Mouse (Mus musculus) natural killer cell, adult 2 months (primary cell): ENCODE results near the gene Polr2f.

Source experiments
- DNase-seq, 2 experiments: peaks; one replicate each; pipeline ENCODE4 v3.0.0; 2022; ENCODE audit warnings: low spot score in 2 of 2

Polr2f gene

DNA sequence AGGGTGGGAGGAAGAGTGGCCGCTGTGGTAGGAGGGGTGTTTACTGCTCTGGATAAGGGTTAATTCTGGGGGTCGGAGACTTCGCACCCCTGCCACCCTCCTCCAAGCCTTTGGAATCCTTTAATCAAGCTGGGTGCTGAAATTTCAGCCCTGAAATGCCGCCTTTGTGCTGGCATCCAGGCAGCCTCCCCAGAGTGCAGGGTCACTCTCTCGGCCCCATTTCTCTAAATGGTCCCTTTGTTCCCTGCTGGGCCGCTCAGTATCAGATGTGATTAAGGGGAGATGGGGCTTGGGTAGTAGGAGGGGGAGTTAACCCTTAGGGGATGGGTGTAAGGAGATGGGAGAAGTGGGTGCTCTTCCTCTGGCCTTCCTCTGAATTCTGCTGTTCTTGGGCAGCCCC, 11.9 kb downstream of the Polr2f start:
- no peak for DNase-seq

DNA sequence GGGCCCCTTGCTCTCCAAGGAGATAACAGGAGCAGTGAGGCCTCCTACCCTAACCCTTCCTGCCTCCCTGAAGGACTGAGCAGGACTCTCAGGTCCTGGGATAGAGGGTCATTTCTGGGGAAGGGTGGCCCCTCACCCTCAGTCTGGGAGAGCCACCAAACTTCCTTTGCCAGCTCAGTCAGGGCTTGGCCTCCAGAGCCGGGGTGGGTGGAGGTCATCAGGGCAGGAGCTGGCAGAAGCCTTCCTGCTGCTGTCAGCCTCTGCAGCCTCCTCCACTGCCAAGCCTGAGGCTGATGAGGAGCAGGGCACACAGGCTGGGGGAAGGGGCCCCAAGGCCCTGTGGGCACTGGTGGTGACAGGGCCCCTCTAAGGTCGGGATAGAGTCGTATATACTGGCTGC, 14.8 kb downstream of the Polr2f start:
- no peak for DNase-seq

- no peak for DNase-seq
Measured at GRCm38 (mm10) chr15:79162301-79162700, 21.5 kb downstream of the Polr2f start.

DNA sequence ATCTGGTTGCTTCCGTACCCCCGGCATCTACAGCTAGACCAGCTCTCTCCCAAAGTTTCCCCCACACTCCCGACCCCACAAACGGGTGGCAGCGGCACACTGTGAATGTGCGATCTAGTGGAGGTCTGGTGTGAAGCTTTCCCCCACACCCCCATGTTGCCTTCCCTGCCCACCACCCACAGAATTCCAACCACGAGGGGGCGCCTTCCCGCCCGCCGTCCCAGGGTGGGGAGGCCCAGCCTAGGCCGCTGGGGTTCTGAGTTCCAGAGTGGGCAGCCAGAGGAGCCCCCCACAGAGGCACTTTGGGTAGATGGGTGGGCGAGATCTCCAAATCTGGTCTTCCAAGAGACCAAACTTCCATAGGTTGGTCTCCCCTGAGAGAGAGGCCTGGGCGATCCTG, 22.0 kb downstream of the Polr2f start:
- no peak for DNase-seq

- DNase-seq, result no peak
Measured at GRCm38 (mm10) chr15:79164251-79164650, 23.4 kb downstream of the Polr2f start.

- no peak for DNase-seq
Measured at GRCm38 (mm10) chr15:79165140-79165539, 24.3 kb downstream of the Polr2f start, which contains the start of gene Sox10. Gene Sox10, minus strand, starts transcription at chr15:79165240.

GRCm38 (mm10) chr15:79166712-79167111, 25.9 kb downstream of the Polr2f start:
- no peak for DNase-seq

GRCm38 (mm10) chr15:79176905-79177304, 36.1 kb downstream of the Polr2f start:
- DNase-seq, result no peak

DNA sequence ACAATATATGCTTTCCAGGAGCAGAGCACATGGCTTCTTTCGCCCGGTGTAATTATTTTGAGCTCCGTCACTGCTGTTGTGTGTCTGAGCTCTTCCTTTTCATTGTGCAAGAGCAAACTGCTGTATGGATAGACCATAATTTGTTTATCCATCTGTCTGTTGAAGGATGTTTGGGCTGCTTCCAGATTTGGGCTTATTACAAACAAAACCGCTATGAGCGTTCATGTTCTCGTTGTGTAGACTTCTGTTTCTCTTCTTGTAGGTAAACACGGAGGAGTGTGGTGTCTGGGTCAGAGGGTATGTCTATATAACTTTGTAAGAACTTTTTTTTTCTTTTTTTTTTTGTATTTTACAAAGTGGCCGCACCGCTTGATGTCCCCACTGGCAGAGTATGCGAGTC, 44.4 kb downstream of the Polr2f start:
- DNase-seq, result no peak

- DNase-seq, result no peak
Measured at GRCm38 (mm10) chr15:79187819-79188218, 47.0 kb downstream of the Polr2f start.

GRCm38 (mm10) chr15:79191426-79191825, 50.6 kb downstream of the Polr2f start:
- DNase-seq, result no peak

DNA sequence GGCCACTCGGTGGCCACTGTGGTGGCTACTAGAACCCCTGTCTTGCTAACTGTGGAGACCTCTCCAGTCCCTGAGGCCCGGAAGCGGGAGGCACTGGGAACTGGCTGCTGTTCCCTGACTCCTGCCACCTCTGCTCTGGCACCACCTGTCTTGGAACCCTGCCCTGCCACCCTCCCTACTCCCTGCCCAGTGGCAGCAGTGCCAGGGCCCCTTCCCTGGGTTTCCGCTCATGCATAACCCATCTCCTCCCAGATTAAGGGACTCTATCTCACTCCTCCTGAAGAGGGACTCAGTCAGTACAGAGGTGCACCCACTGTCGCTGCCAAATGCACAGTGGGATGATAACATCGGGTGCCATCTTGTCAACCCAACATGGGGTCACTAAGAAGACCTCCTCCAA, 51.6 kb downstream of the Polr2f start:
- DNase-seq, result no peak

DNA sequence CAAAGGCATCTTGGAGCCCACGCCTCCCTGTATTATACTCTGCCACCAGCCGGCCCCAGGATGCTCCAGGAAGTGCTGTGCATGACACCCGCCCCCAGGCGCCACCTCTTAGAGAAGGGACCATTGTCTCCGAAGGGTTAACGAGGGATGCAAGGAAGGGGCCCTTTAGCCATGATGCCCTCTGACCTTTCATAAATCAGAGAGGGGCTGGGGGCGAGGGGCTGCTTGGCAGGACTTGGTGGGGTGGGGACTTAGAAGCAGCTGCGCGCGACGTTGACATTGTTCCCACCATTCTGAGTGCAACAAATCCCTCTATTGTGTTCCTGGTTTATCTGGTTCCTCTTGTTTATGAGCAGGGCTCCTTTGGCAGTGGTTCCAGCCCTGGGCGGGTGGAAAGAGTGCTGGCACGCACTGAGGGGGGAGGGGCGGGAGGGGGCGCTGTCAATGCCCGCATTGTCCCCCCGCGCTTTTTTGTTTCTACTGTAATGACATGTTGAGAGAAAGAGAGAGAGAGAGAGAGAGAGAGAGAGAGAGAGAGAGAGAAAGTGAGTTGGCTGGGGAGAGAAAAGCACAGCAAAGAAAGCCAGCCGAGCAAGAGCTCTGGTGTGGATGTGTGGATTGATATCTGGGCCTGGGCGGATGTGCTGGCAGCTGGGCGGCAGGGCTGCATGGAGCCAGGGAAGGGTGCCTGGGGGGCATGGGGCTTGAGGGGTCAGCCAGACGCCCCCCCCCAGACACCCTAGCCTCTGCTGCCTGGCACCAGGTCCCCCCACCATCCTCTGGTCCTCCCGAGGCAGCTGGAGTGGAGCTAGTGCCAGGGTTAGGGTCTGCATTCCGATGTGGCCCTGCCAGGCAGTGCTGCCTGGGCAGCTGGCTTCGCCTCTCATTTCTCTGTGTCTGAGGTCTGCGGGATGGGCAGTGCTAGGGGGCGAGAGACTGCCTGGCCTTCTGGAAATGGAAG, 52.4 kb downstream of the Polr2f start:
- no peak for DNase-seq

DNA sequence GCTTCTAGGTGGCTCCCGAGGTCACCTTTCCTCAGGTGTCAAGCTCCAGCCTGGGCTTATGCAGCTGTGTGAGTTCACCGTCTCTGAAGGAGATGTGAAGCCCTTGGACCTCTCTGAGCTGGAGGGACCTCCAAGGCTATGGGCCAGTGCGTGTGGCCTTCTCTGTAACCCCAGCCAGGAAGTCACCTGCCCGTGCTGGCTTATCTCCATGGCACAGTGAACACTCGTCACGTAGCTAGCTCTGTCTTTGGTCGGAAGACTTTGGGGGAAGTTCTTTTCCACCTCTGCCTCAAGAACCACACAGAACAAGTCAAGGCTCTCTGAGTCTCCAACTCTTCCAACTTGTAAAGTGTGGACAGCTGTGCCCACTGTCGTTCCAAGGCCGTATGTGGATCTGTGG, 53.2 kb downstream of the Polr2f start:
- DNase-seq, result no peak

GRCm38 (mm10) chr15:79194946-79195345, 54.1 kb downstream of the Polr2f start:
- no peak for DNase-seq

GRCm38 (mm10) chr15:79195492-79195891, 54.7 kb downstream of the Polr2f start:
- no peak for DNase-seq

GRCm38 (mm10) chr15:79199390-79199976, 58.7 kb downstream of the Polr2f start:
- no peak for DNase-seq
